Mouse (Mus musculus) midbrain, embryonic 14.5 days (tissue): ENCODE data around the gene D430041D05Rik. TPM values are rescaled to one million over a fixed set of nuclear protein-coding genes. Genes with fewer than 3 reads are reported as not detected.

ENCODE experiments used
- ATAC-seq: fragments of 200-750 bp; cut with Nextera tagmentation; 2 replicates; pipeline ENCODE4 v1.8.0; 2017; ENCODE audit warnings: moderate number of reproducible peaks, moderate library complexity; ENCODE audit not compliant: low FRiP score, low TSS enrichment
- DNase-seq: peaks from one replicate; pipeline ENCODE4 v3.0.0-alpha.2; 2015
- H3K27ac ChIP-seq: fragments of 300-500 bp; sonication (generic); replicated peaks from 2 replicates; pipeline ENCODE4 v1.5.1; 2014; ENCODE audit warnings: mild to moderate bottlenecking, low read depth, low read length, moderate library complexity
- H3K27me3 ChIP-seq: fragments of 300-500 bp; sonication (generic); 2 replicates; pipeline ENCODE4 v1.6.1; 2014; ENCODE audit warnings: low read length, control low read depth, mixed read lengths; ENCODE audit not compliant: control insufficient read depth, insufficient read depth
- H3K36me3 ChIP-seq: fragments of 300-500 bp; sonication (generic); 2 replicates; pipeline ENCODE4 v1.6.1; 2014; ENCODE audit warnings: low read length, control low read depth; ENCODE audit not compliant: control insufficient read depth, insufficient read depth
- H3K4me1 ChIP-seq: fragments of 300-500 bp; sonication (generic); 2 replicates; pipeline ENCODE4 v1.6.1; 2014; ENCODE audit warnings: mild to moderate bottlenecking, antibody characterized with exemption, low read length, control low read depth; ENCODE audit not compliant: control insufficient read depth, insufficient read depth
- H3K4me2 ChIP-seq: fragments of 300-500 bp; sonication (generic); 2 replicates; pipeline ENCODE4 v1.6.1; 2014; ENCODE audit warnings: mild to moderate bottlenecking, low read length, moderate library complexity
- H3K4me3 ChIP-seq: fragments of 300-500 bp; sonication (generic); replicated peaks from 2 replicates; pipeline ENCODE4 v1.5.1; 2014; ENCODE audit warnings: low read depth, low read length
- H3K9ac ChIP-seq: fragments of 300-500 bp; sonication (generic); replicated peaks from 2 replicates; pipeline ENCODE4 v1.6.1; 2014; ENCODE audit warnings: mild to moderate bottlenecking, low read length, moderate library complexity
- H3K9me3 ChIP-seq: fragments of 300-500 bp; sonication (generic); 2 replicates; pipeline ENCODE4 v1.6.1; 2016; ENCODE audit warnings: low read length, control low read depth, mixed read lengths; ENCODE audit not compliant: control insufficient read depth
- WGBS: fragments of 180-500 bp; shearing (Covaris S2); extraction: QIAGEN DNeasy Blood & Tissue Kit; methylation state at CpG from one replicate; pipeline ENCODE4 v1.1.7; 2014; 5-methylcytosine and 5-hydroxymethylcytosine counted together
- polyA plus RNA-seq: library from polyadenylated mRNA; unstranded; fragments of >200 nt; fragmentation: Nextera tagmentation; extraction: Ambion mirVana; gene quantifications from 2 replicates; pipeline ENCODE4 v1.2.1, GENCODE M21; 2014

D430041D05Rik gene
- polyA plus RNA-seq, 1 experiment from 2014 or later = 12.0 TPM

GRCm38 (mm10) chr2:104413011-104413410 lies 2.2 kb upstream of the D430041D05Rik start:
- Histone ChIP-seq H3K9ac (no peak overlapping the region), H3K4me3 (no peak overlapping the region), H3K4me1 (peaks cover 14% of the 10 kb centered on the region), H3K27me3 (no peaks in the 10 kb centered on the region; the same call in 1 of the 2 replicates), H3K9me3 (no peaks in the 10 kb centered on the region), H3K27ac (no peak overlapping the region), H3K4me2 (no peak overlapping the region), H3K36me3 (no peaks in the 10 kb centered on the region)
- no peak for ATAC-seq
- 82% methylated on average over 3 of the region's 3 CpGs for WGBS
- DNase-seq = no peak

- Histone ChIP-seq H3K27me3 (peaks cover 5% of the 10 kb centered on the region; the same call in 1 of the 2 replicates), H3K4me2 (no peak overlapping the region), H3K4me1 (peaks cover 14% of the 10 kb centered on the region), H3K4me3 (no peak overlapping the region), H3K9me3 (no peaks in the 10 kb centered on the region), H3K36me3 (no peaks in the 10 kb centered on the region), H3K9ac (no peak overlapping the region), H3K27ac (no peak overlapping the region)
- DNase-seq = no peak
- ATAC-seq = no peak
- WGBS = 38% methylated on average over 4 of the region's 4 CpGs
These were observed 1.7 kb upstream of the D430041D05Rik start for GRCm38 (mm10) chr2:104412496-104412895.

GRCm38 (mm10) chr2:104411806-104412205 lies 993 bp upstream of the D430041D05Rik start:
- H3K4me1 ChIP-seq = peaks cover 14% of the 10 kb centered on the region
- no peak overlapping the region for H3K27ac ChIP-seq
- no peak for ATAC-seq
- no peak overlapping the region for H3K9ac ChIP-seq
- H3K27me3 ChIP-seq = peaks cover 7% of the 10 kb centered on the region; the same call in 1 of the 2 replicates
- DNase-seq = no peak
- H3K36me3 ChIP-seq = no peaks in the 10 kb centered on the region
- WGBS = 93% methylated on average over 7 of the region's 7 CpGs
- H3K4me2 ChIP-seq = no peak overlapping the region
- H3K9me3 ChIP-seq = no peaks in the 10 kb centered on the region
- no peak overlapping the region for H3K4me3 ChIP-seq

- peak; percentile 91 for ATAC-seq
- Histone ChIP-seq H3K27me3 (peaks cover 7% of the 10 kb centered on the region; the same call in 1 of the 2 replicates), H3K27ac (peak overlapping the region; percentile 96), H3K4me2 (peak overlapping the region; percentile 76), H3K4me3 (peak overlapping the region; percentile 84), H3K9me3 (no peaks in the 10 kb centered on the region), H3K4me1 (peaks cover 14% of the 10 kb centered on the region), H3K9ac (peak overlapping the region; percentile 96), H3K36me3 (no peaks in the 10 kb centered on the region)
- peak; percentile 91 for DNase-seq
- WGBS = under 1% methylated on average over 110 of the region's 111 CpGs
These were observed 677 bp downstream of the D430041D05Rik start for GRCm38 (mm10) chr2:104409851-104410821.

GRCm38 (mm10) chr2:104408351-104408750 lies 2.5 kb downstream of the D430041D05Rik start:
- no peaks in the 10 kb centered on the region for H3K9me3 ChIP-seq
- H3K4me1 ChIP-seq = peaks cover 14% of the 10 kb centered on the region
- WGBS = 74% methylated on average over 7 of the region's 7 CpGs
- peak overlapping the region; percentile 84 for H3K4me3 ChIP-seq
- H3K27me3 ChIP-seq = peaks cover 7% of the 10 kb centered on the region; the same call in 1 of the 2 replicates
- H3K27ac ChIP-seq = no peak overlapping the region
- no peaks in the 10 kb centered on the region for H3K36me3 ChIP-seq
- peak overlapping the region; percentile 76 for H3K4me2 ChIP-seq
- DNase-seq (no peak), ATAC-seq (no peak)
- no peak overlapping the region for H3K9ac ChIP-seq

- Histone ChIP-seq H3K4me2 (peak overlapping the region; percentile 76), H3K27me3 (peaks cover 7% of the 10 kb centered on the region; the same call in 1 of the 2 replicates), H3K27ac (no peak overlapping the region), H3K9me3 (no peaks in the 10 kb centered on the region), H3K9ac (no peak overlapping the region), H3K36me3 (no peaks in the 10 kb centered on the region), H3K4me1 (peaks cover 14% of the 10 kb centered on the region), H3K4me3 (no peak overlapping the region)
- ATAC-seq (no peak), DNase-seq (no peak)
- WGBS = 78% methylated on average over 4 of the region's 4 CpGs
These were observed 2.9 kb downstream of the D430041D05Rik start for GRCm38 (mm10) chr2:104407913-104408312.

- Histone ChIP-seq H3K27ac (no peak overlapping the region), H3K36me3 (no peaks in the 10 kb centered on the region), H3K9me3 (no peaks in the 10 kb centered on the region), H3K27me3 (0 out of 2 replicates have a peak, but pooled peaks cover 7% of the 10 kb centered on the region), H3K4me2 (no peak overlapping the region), H3K4me3 (no peak overlapping the region), H3K4me1 (peaks cover 9% of the 10 kb centered on the region), H3K9ac (no peak overlapping the region)
- 89% methylated on average over 6 of the region's 6 CpGs for WGBS
- DNase-seq = no peak
- ATAC-seq = no peak
These were observed 6.8 kb downstream of the D430041D05Rik start for GRCm38 (mm10) chr2:104404036-104404435.

GRCm38 (mm10) chr2:104398651-104399290 lies 12.0 kb downstream of the D430041D05Rik start:
- H3K9ac ChIP-seq = no peak overlapping the region
- H3K36me3 ChIP-seq = no peaks in the 10 kb centered on the region
- H3K27ac ChIP-seq = no peak overlapping the region
- WGBS = 93% methylated on average over 6 of the region's 6 CpGs
- no peak overlapping the region for H3K4me3 ChIP-seq
- no peak overlapping the region for H3K4me2 ChIP-seq
- no peak for ATAC-seq
- DNase-seq = no peak
- peaks cover 3% of the 10 kb centered on the region; the same call in 1 of the 2 replicates for H3K4me1 ChIP-seq
- H3K27me3 ChIP-seq = no peaks in the 10 kb centered on the region
- no peaks in the 10 kb centered on the region for H3K9me3 ChIP-seq
